In genomic region chr13:5937436-5937835, GRCm38 (mm10) we compare ENCODE assay signal across 28 mouse cellular contexts.
DNase-seq lines count a peak whose midpoint lies in the region; ATAC-seq and TF ChIP-seq lines count a peak whose summit lies in the region.
"Had no signal": no experiment of that assay in that cellular context is flagged by ENCODE, and none has a peak within 500 bp of the region (broad histone marks: within the 10 kb centered on the region; RNA-seq: fewer than 3 reads in every experiment).

No protein-coding gene starts in this region.

- WGBS in embryonic facial prominence, embryonic 14.5 days: 72% methylated on average over 2 of the region's 2 CpGs
- 85% methylated on average over 2 of the region's 2 CpGs for WGBS in embryonic facial prominence, embryonic 10.5 days
- 50% methylated on average over 2 of the region's 2 CpGs for WGBS in heart, embryonic 16.5 days
- WGBS in heart, adult 2 months: 60% methylated on average over 2 of the region's 2 CpGs

- no peak overlapping the region for H3K9ac ChIP-seq in embryonic facial prominence, embryonic 14.5 days (ENCODE audit: low read depth, low read length)
- no peak overlapping the region for H3K9ac ChIP-seq in heart, embryonic 16.5 days (ENCODE audit: low read length)
- H3K9ac ChIP-seq in heart, adult 2 months (ENCODE audit: low read depth, low read length): no peak overlapping the region
- H3K9ac ChIP-seq: embryonic facial prominence, embryonic 13.5 days; forebrain, embryonic 15.5 days; limb, embryonic 13.5 days; liver, embryonic 13.5 days; lung, embryonic 15.5 days; midbrain, embryonic 15.5 days; neural tube, embryonic 12.5 days had no signal

- no peak for TF ChIP-seq EP300 in heart, adult 2 months (IDR thresholded peaks at IDR 0.05; ENCODE audit: insufficient read depth, low read depth, low read length)

- no peak overlapping the region for H3K4me3 ChIP-seq in embryonic facial prominence, embryonic 14.5 days (ENCODE audit: low read depth, low read length)
- H3K4me3 ChIP-seq in embryonic facial prominence, embryonic 10.5 days: no peak overlapping the region
- H3K4me3 ChIP-seq in heart, embryonic 16.5 days (ENCODE audit: low read length): no peak overlapping the region
- H3K4me3 ChIP-seq in heart, adult 2 months: no peak overlapping the region
- H3K4me3 ChIP-seq: embryonic facial prominence, embryonic 13.5 days; forebrain, embryonic 15.5 days; hindbrain, embryonic 10.5 days; limb, embryonic 13.5 days; liver, embryonic 13.5 days; lung, embryonic 15.5 days; midbrain, embryonic 15.5 days; neural tube, embryonic 12.5 days had no signal

- H3K27me3 ChIP-seq in embryonic facial prominence, embryonic 14.5 days (replicated peaks; ENCODE audit: control insufficient read depth, insufficient read depth, low read length): no peaks in the 10 kb centered on the region
- no peaks in the 10 kb centered on the region for H3K27me3 ChIP-seq in embryonic facial prominence, embryonic 10.5 days (replicated peaks; ENCODE audit: low read depth, poor library complexity, severe bottlenecking)
- H3K27me3 ChIP-seq in heart, embryonic 16.5 days (ENCODE audit: control insufficient read depth, insufficient read depth, low read length): no peaks in the 10 kb centered on the region
- H3K27me3 ChIP-seq in heart, adult 2 months (ENCODE audit: control insufficient read depth, insufficient read depth, low read length): no peaks in the 10 kb centered on the region
- H3K27me3 ChIP-seq: embryonic facial prominence, embryonic 13.5 days; forebrain, embryonic 15.5 days; limb, embryonic 13.5 days; liver, embryonic 13.5 days; lung, embryonic 15.5 days; midbrain, embryonic 15.5 days; neural tube, embryonic 12.5 days had no signal

- no peaks in the 10 kb centered on the region for H3K36me3 ChIP-seq in embryonic facial prominence, embryonic 14.5 days (ENCODE audit: control insufficient read depth, insufficient read depth, low read length)
- H3K36me3 ChIP-seq in embryonic facial prominence, embryonic 10.5 days (replicated peaks): no peaks in the 10 kb centered on the region
- no peaks in the 10 kb centered on the region for H3K36me3 ChIP-seq in heart, embryonic 16.5 days (ENCODE audit: control insufficient read depth, insufficient read depth)
- no peaks in the 10 kb centered on the region for H3K36me3 ChIP-seq in heart, adult 2 months (ENCODE audit: control insufficient read depth, insufficient read depth, low read length)
- H3K36me3 ChIP-seq: embryonic facial prominence, embryonic 13.5 days; forebrain, embryonic 15.5 days; hindbrain, embryonic 10.5 days; limb, embryonic 13.5 days; liver, embryonic 13.5 days; lung, embryonic 15.5 days; midbrain, embryonic 15.5 days; neural tube, embryonic 12.5 days had no signal

- H3K4me1 ChIP-seq in embryonic facial prominence, embryonic 14.5 days (ENCODE audit: control insufficient read depth, insufficient read depth, low read length): no peaks in the 10 kb centered on the region
- H3K4me1 ChIP-seq in embryonic facial prominence, embryonic 10.5 days: no peaks in the 10 kb centered on the region
- 0 out of 2 replicates have a peak, but pooled peaks cover 7% of the 10 kb centered on the region for H3K4me1 ChIP-seq in heart, embryonic 16.5 days (ENCODE audit: control insufficient read depth, insufficient read depth, low read length)
- H3K4me1 ChIP-seq in heart, adult 2 months (ENCODE audit: control insufficient read depth, insufficient read depth, low read length): no peaks in the 10 kb centered on the region
- H3K4me1 ChIP-seq: embryonic facial prominence, embryonic 13.5 days; forebrain, embryonic 15.5 days; hindbrain, embryonic 10.5 days; limb, embryonic 13.5 days; liver, embryonic 13.5 days; lung, embryonic 15.5 days; midbrain, embryonic 15.5 days; neural tube, embryonic 12.5 days had no signal

- H3K9me3 ChIP-seq in embryonic facial prominence, embryonic 14.5 days (ENCODE audit: control insufficient read depth, low read length): no peaks in the 10 kb centered on the region
- H3K9me3 ChIP-seq in embryonic facial prominence, embryonic 10.5 days: no peaks in the 10 kb centered on the region
- H3K9me3 ChIP-seq in heart, embryonic 16.5 days (replicated peaks; ENCODE audit: control insufficient read depth, low read length): no peaks in the 10 kb centered on the region
- H3K9me3 ChIP-seq: embryonic facial prominence, embryonic 13.5 days; forebrain, embryonic 15.5 days; hindbrain, embryonic 10.5 days; limb, embryonic 13.5 days; liver, embryonic 13.5 days; lung, embryonic 15.5 days; midbrain, embryonic 15.5 days; neural tube, embryonic 12.5 days had no signal

- TF ChIP-seq CTCF in heart, adult 2 months (IDR thresholded peaks at IDR 0.05): no peak

- H3K4me2 ChIP-seq in embryonic facial prominence, embryonic 14.5 days (ENCODE audit: low read depth, low read length): no peak overlapping the region
- no peak overlapping the region for H3K4me2 ChIP-seq in heart, embryonic 16.5 days (ENCODE audit: low read depth, low read length)
- H3K4me2 ChIP-seq: embryonic facial prominence, embryonic 13.5 days; forebrain, embryonic 15.5 days; limb, embryonic 13.5 days; liver, embryonic 13.5 days; lung, embryonic 15.5 days; midbrain, embryonic 15.5 days; neural tube, embryonic 12.5 days had no signal

- DNase-seq in embryonic facial prominence, embryonic 14.5 days (ENCODE audit: low spot score): peak; percentile 35
- no peak for DNase-seq in embryonic facial prominence, embryonic 10.5 days (ENCODE audit: low spot score)
- no peak for DNase-seq in heart, adult 2 months
- peak; percentile 34 for DNase-seq in NIH3T3 (ENCODE audit: low read depth)
- DNase-seq in heart, postnatal 10 days: peak; percentile 23 to 27
- DNase-seq in cerebellum, adult 11-12 months: no peak
- DNase-seq in embryo, embryonic 10 days (ENCODE audit: low spot score): no peak
- DNase-seq: adrenal gland, adult 2 months; cerebellum, adult 18-20 months; cerebellum, postnatal 14 days; gastrocnemius, postnatal 10 days; kidney, adult 9 months; kidney, postnatal 4 days; liver, embryonic 13.5 days; lung, postnatal 36 days; right cerebral cortex, postnatal 14 days; spleen, adult 18-20 months; thymus, postnatal 36 days had no signal

- TF ChIP-seq POLR2A in heart, adult 2 months (IDR thresholded peaks at IDR 0.05; ENCODE audit: insufficient read depth, low read depth, low read length): no peak

- H3K27ac ChIP-seq in embryonic facial prominence, embryonic 14.5 days (replicated peaks; ENCODE audit: low read depth, low read length): no peak overlapping the region
- no peak overlapping the region for H3K27ac ChIP-seq in embryonic facial prominence, embryonic 10.5 days (replicated peaks)
- peak overlapping the region; percentile 21; the same call in 1 of the 2 replicates for H3K27ac ChIP-seq in heart, embryonic 16.5 days (ENCODE audit: low read length)
- H3K27ac ChIP-seq in heart, adult 2 months: no peak overlapping the region
- H3K27ac ChIP-seq: embryonic facial prominence, embryonic 13.5 days; forebrain, embryonic 15.5 days; hindbrain, embryonic 10.5 days; limb, embryonic 13.5 days; liver, embryonic 13.5 days; lung, embryonic 15.5 days; midbrain, embryonic 15.5 days; neural tube, embryonic 12.5 days had no signal

- H3K79me2 ChIP-seq in heart, adult 2 months (replicated peaks; ENCODE audit: control insufficient read depth, insufficient read depth, low read length): no peaks in the 10 kb centered on the region

- no peak; the same call in 1 of the 2 replicates for ATAC-seq in embryonic facial prominence, embryonic 14.5 days (ENCODE audit: low read depth)
- 0 out of 2 replicates have a peak, but pooled peaks have one; percentile 18 for ATAC-seq in heart, embryonic 16.5 days (replicated peaks; ENCODE audit: extremely low read depth, insufficient read depth, low FRiP score)
- ATAC-seq: forebrain, embryonic 15.5 days; hindbrain, embryonic 16.5 days; intestine, embryonic 16.5 days; midbrain, embryonic 15.5 days had no signal

- intact Hi-C loops in heart, adult 2 months (cut with DNase I): no loop called here
- intact Hi-C loops in heart, postnatal 10 days (cut with DNase I): no loop called here

Comparison
In these comparisons a context has a peak if more than half of its experiments do, and no peak if none do; other contexts are left out.
1. DNase-seq: peak in embryonic facial prominence, embryonic 14.5 days (single experiment), NIH3T3 (single experiment) and heart, postnatal 10 days (2 of 2); none in embryonic facial prominence, embryonic 10.5 days (single experiment), heart, adult 2 months (0 of 2), cerebellum, adult 11-12 months (single experiment) and embryo, embryonic 10 days (single experiment).